Mouse (Mus musculus) gastrocnemius, postnatal 4 days (tissue): Measurements from ENCODE around the gene Yrdc. TPM values are rescaled to one million over a fixed set of nuclear protein-coding genes. Genes with fewer than 3 reads are reported as not detected.
A peak's percentile ranks its signal among the peaks of the same experiment; 100 is the strongest.

ENCODE experiments used
- DNase-seq, 2 experiments: peaks; one replicate each; pipeline ENCODE4 v3.0.0; 2021 to 2022; ENCODE audit warnings: low spot score in 2 of 2, mixed read lengths in 2 of 2
- long read RNA-seq, 2 experiments: library from polyadenylated mRNA; stranded (forward); transcript quantifications; one replicate each; pipeline ENCODE4 v2.0.0; 2021
- total RNA-seq, 2 experiments: library from RNA; stranded (reverse); gene quantifications; 2 replicates each; pipeline ENCODE4 v1.2.3; 2021

The Yrdc gene
- 10 to 100 TPM; 15.9 to 20.7 TPM for total RNA-seq
- long read RNA-seq, experiment 1, transcript Yrdc-201 (5 exons, 1,634 nt): major isoform, 30 of 35 reads
- long read RNA-seq, experiment 1, partial matches to known transcripts: 0 of 35 reads
- long read RNA-seq, experiment 1, other reads (novel, unspliced or antisense): 3 of 35 reads
- long read RNA-seq, experiment 2, transcript Yrdc-201 (5 exons, 1,634 nt): major isoform, 26 of 34 reads
- long read RNA-seq, experiment 2, partial matches to known transcripts: 0 of 34 reads
- long read RNA-seq, experiment 2, other reads (novel, unspliced or antisense): 4 of 34 reads

- DNase-seq: peak; percentile 92 to 95
Observed at GRCm38 (mm10) chr4:124850261-124850913, at the start of gene Yrdc. Yrdc (plus strand) TSS chr4:124850679.

GRCm38 (mm10) chr4:124801552-124802308 lies 48.7 kb upstream of the Yrdc start, which contains the start of gene Mtf1:
Mtf1 (plus strand) TSS chr4:124802104.
- peak; percentile 73 to 93 for DNase-seq

DNA sequence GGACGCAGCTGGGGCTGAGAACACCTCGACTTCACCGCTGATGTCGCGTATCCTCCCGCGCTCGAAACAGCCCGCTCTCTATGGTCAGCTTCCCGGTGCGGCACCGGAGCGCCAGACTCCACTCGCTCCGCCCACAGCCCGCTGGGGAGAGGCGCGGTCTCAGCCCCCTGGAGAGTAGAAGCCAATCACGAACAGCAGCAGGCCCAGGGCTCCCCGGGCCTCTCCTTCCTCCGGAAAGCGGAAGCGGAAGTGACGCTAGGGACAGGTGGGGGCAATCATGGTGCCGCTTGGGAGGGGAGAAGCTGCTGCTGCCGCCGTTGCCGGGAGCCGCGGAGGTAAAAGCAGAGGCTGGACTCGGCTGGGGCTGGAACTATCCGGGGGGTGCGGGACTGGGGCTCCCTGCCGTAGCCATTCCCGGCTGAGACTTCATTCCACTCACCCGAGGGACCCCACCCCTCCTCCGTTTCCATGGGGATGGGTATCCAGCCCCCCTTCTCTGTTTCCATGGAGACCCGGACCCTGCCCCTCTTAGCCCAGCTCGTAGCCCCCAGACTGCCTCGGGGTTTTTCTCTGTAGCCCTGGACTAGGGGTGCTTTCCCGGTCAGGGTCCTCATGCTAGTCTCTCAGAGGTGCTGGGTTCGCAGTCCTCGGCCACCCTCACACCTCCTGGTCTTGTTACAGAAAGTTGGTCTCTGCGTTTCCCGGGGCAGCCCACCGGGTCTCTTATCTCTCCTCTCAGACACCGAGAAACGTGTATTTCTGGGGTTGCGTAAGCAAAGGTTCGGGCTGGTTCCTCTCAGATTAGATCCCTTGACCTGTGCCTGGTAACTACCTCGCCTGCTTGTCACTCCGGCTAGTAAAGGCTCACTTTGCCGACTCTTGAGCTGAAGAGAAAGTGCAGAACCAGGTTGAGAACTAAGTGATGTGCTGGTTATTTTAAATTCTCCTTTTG lies 47.9 kb upstream of the Yrdc start:
- DNase-seq: peak; percentile 89 to 96

DNA sequence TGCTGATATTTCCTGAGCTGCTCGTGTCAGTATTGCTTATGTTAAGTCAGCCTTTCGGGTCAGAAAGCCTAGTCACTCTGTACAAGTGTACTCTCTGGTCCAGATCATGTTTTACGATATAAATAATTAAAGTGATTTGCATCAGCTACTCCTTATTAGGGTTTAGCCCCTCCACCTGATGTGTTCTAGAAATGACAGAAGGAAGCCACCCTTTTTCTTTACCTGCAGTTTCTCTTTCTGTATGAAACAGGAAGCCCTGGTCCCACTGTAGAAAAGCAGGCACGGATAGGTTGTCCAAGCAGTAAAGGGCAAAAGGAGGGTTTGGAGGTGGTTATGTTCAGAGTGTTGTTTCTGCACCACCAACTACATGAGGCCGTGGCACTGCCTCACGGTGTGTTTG lies 47.1 kb upstream of the Yrdc start:
- DNase-seq: no peak

- no peak for DNase-seq
Observed at GRCm38 (mm10) chr4:124808511-124808910, 42.0 kb upstream of the Yrdc start.

DNA sequence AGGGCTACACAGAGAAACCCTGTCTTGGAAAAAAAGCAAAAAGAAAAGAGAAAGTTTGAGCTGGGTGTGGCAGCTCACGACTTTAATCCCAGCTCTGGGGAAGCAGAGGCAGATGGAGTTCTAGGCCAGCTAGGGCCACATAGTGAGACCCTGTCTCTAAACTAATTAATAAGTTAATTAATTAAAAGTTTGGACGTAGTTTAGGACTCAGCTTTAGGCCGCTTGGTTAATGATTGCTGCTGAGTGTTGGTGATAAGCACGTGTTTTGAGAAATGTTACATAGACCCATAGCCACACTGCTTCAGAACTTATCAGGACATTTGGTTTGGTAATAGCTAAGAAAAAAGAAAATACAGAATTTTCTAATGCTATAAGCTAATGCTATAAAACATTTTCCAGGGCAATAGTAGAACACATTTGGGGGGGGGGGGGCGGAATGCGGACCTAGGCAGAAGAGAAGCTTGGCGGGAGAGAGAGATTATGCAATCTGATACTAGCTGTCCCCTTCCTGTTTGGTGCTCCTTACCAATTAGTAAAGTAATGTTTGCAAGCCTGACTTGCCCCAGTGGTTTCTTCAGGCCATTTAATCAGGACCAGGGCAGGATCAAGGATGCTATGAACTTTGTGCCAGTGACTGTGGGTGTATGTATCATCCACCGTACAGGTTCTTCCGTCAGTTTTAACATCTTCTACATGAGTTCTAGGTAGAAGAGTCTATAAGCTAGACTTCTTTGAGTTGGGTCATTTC lies 41.2 kb upstream of the Yrdc start:
- no peak for DNase-seq

DNA sequence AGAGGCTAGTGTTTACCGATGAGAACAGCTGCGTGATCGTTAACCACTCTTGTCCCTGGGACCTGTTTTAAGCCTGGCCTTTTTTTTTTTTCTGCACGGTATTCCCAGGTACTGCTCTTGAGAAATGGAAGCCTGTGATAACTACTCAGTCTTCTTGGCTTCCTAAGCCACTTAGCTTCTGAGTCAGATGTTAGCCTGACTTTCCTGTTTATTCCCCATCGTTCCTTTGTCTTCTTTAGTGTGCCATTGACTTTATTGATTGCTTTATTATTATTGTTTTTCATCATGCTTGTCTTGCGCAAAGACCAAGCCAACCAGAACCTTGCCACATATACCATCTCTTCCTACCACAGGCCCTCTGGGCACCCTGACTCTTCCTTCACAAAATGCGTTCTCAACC lies 40.4 kb upstream of the Yrdc start:
- no peak for DNase-seq

DNA sequence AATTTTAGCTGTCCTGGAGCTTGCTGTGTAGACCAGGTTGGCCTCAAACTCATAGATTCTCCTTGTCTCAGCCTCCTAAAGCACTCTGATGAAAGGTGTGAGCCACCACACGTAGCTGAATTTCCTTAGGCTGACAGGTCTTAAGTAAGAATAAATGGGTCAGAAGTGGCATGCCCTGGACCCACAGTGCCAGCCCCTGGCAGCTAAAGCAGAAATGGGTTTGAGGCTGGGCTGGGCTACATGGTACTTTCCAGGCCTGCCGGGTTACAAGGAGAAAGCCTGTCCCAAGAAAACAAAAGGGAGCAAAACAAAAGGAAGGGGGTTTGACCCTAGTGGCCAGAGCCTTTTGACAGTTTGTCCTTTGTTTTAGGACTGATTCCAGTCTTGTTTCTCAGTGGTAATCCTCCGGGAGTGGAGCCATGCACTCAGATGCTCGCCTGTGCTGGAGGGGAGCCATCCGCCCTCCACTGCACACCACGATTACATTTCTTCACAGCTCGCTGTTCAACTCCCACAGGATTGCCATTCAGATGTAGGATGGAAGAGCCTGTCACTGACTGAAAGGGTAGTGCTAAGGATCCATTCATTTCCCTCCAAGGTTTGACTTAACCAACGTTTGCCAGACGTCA lies 39.0 kb upstream of the Yrdc start:
- no peak for DNase-seq

DNA sequence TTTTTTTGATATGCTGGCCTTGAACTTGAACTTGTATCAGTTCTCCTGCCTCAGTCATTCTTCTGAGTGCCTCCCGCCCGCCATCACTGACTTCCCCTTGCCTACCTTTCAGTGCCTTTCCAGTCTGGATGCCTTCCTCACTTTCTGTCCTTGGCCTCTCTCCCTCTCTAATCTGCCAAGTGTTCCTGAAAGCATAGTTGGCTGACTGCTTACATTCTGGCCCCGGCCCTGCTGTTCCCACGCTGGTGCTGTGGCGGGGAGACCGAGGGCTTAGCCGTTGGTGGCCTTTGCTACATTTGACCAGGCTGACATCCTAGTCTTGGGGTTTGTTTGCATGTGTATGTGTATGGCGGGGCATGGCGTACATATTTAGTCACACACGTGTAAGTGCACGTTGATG lies 34.6 kb upstream of the Yrdc start:
- DNase-seq: no peak

DNA sequence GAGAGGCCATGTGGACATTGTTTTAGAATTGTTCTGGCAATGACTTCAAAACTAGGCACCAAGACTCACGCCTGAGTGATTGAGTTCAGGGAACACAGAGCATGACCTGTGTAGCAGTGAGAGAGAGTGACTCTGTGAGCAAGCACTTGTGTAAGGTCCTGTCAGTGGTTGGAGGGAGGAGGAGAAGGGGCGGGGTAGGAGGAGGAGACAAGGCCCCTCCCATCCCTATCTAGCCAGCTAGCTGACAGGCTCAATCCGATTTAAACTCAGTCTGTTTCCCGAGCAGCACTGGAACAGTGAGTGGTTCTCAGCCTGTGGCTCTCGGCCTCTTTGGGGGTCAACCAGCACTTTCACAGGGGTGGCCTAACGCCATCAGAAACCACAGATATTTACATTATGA lies 32.7 kb upstream of the Yrdc start:
- no peak for DNase-seq

DNA sequence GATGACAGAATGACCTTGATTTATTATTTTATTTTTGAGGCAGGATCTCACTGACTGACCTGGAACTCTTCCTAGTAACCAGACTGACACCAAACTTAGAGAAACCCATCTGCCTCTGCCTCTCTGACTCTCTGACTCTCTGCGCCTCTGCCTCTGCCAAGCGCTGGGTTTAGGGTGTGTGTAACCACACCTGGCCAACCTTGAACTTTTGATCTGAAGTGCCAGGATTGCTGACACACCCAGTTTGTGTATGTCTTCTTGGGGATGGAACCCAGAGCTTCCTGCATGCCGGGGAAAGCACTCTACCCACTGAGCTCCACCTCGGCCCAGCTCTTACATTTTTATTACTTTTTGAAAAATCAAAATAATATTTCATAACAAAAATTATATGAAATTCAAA lies 31.6 kb upstream of the Yrdc start:
- no peak for DNase-seq

DNA sequence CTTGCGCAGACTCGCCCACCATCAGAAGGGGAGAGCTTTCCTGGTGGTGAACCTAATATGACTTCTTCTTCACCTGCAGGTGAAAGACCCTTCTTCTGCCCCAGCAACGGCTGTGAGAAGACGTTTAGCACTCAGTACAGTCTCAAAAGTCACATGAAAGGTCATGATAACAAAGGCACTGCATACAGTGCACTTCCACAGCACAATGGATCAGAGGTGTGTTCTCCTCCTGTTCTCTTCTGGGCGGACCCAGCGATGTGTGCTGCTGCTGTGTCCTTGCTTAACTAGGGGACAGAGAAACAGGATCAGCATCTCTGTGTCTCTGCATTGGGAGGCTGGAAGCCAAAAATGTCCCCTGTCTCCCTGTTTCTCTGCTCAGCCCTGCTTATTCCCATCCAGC lies 25.5 kb upstream of the Yrdc start:
- DNase-seq: no peak

DNA sequence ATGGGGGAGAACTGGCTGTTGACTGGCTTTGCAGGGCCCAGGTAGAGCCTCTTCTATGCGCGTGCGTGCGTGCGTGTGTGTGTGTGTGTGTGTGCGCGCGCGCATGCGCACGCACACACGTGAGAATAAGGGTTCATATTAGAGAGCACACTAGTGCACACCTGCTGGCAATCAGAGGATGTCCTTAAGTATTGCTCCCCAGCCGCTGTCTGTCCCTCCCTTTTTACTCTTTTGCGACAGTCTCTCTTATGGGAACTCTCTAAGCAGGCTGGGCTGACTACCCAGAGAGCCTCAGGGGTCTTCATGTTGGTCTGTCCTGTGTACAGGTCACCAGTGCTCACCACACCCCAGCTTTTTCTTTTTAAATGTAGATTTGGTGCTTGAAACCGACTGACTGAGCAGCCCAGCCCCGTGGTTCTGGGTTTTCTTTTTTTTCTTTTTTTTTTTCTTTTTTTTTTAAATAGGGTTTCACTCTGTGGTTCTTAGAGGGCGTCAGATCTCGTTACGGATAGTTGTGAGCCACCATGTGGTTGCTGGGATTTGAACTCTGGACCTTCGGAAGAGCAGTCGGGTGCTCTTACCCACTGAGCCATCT lies 25.0 kb upstream of the Yrdc start:
- no peak for DNase-seq

- DNase-seq: no peak
Observed at GRCm38 (mm10) chr4:124829671-124830070, 20.8 kb upstream of the Yrdc start.

DNA sequence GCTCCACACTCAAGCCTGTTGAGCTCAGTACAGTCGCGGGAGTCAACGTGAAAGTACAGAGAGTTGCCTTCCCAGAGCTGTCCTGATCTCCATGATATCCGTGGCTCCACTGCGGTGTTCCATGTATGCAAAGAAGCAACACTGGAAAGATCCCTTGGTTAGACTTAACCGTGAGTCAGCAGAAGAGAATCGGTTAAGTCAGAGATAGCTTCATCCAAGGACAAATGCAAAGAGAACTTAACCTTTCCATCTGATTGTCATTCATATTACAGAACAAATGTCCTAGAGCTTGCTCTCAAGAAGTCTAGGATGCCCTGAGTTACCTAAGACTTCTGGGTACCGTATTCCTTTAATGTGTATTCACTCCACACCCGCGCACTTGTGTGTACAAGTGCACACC lies 17.7 kb upstream of the Yrdc start:
- DNase-seq: no peak

DNA sequence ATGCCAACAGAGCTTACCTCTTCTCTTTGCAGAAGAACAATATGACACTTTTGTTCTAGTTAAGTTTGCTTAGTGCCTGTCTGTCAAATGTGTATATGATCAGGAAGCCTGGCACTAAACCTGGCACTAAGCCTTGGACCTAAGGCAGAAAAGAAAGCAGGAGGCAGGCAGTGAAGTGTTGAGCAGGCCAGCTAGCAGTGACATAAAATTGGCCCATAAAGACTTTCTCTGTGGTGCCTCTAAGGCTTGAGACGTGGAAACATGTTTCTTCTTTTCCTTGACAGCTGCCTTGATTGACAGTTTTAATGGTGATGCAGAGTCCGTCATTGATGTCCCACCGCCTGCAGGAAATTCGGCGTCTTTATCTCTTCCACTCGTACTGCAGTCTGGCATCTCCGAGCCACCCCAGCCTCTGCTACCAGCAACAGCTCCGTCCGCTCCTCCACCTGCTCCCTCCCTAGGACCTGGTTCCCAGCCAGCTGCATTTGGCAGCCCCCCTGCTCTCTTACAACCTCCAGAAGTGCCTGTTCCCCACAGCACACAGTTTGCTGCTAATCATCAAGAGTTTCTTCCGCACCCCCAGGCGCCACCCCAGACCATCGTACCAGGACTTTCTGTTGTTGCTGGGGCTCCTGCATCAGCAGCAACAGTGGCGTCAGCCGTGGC lies 12.3 kb upstream of the Yrdc start:
- DNase-seq: no peak

DNA sequence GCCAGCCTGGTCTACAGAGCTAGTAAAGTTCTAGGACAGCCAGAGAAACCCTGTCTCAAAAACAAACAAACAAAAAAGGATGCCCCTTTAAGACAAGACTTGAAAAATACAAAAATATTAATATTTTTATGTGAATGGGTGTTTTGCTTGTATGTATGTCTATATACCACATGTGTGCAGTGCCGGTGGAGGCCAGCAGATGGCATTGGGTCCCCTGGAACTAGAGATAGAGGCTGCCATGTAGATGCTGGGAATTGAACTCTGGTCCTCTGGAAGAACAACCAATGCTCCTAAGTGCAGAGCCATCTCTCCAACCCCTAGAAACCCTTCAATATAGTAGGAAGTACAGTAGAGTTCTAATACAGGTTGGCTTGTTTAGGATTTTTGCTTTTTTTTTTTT lies 9.5 kb upstream of the Yrdc start:
- DNase-seq: no peak

DNA sequence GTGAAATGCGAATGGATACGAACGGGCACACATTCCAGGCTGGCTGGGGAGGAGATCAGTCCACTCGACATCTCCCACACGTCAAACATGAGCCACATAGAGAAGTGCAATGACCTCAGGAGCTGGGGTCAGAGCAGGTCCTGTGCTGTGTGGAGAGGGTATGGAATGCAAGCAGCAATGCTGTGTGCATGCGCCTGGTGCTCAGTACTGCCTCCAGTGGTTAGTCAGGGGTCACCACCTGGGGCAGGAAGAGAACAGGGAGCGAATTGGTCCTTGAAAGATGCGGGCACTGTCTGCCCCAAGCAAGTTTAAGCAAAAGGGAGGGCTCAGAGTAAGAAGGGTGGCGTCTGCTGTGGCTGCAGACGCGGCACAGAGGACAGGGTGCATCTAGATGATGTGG lies 7.0 kb upstream of the Yrdc start:
- DNase-seq: peak in 1 of 2 experiments; percentile 25

DNA sequence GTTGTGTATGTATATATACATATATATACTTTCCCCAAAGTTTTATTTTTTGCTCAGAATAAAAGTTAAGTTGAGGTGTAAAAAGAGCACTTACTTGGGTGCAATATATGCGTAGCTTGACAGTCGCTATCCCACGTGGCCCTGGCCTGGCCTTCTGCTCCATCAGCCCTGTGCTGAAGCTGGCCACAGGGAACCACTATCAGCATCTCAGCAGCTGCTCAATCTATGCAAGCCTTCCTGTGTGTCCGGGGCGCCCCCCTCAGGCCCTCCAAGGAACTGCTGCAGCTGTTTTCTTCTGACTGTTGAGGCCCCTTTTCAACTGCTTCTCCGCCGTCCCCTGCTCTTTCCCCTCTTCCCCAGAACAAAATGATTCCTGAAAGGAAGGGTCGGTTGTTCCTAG lies 2.9 kb upstream of the Yrdc start:
- DNase-seq: peak; percentile 75 to 83
